Mouse (Mus musculus) thymus, adult 2 months (tissue): ENCODE measurements around the gene B9d2.

ENCODE experiments used
- CTCF ChIP-seq: fragments of 200-500 bp; IDR thresholded peaks from 2 replicates; pipeline ENCODE4 v1.5.1; 2012; ENCODE audit warnings: mild to moderate bottlenecking, control low read depth, low read length, moderate library complexity, borderline replicate concordance; ENCODE audit not compliant: control insufficient read depth, poor library complexity, insufficient read depth; ENCODE audit errors: extremely low read depth
- POLR2A ChIP-seq: fragments of 200-500 bp; IDR thresholded peaks from 2 replicates; pipeline ENCODE4 v1.6.1; 2012; ENCODE audit warnings: mild to moderate bottlenecking, low read length, control low read depth, moderate library complexity; ENCODE audit not compliant: control insufficient read depth, poor library complexity, insufficient read depth; ENCODE audit errors: extremely low read depth

GRCm38 (mm10) chr7:25674719-25675300 lies 5.8 kb upstream of the B9d2 start, which contains the start of gene Tmem91:
- no peak for TF ChIP-seq POLR2A
- no peak for TF ChIP-seq CTCF
